Mouse (Mus musculus) myocyte (in vitro differentiated cells): ENCODE measurements around the gene Itch. TPM values are rescaled to one million over a fixed set of nuclear protein-coding genes. Genes with fewer than 3 reads are reported as not detected.
A peak's percentile ranks its signal among the peaks of the same experiment; 100 is the strongest.

Source experiments
- H3K27me3 ChIP-seq: one replicate; pipeline ENCODE4 v1.6.1; 2011; ENCODE audit not compliant: control insufficient read depth, insufficient read depth, insufficient read length
- H3K36me3 ChIP-seq: one replicate; pipeline ENCODE4 v1.6.1; 2011; ENCODE audit not compliant: control insufficient read depth, insufficient read depth
- H3K4me2 ChIP-seq: one replicate; pipeline ENCODE4 v1.6.1; 2011; ENCODE audit warnings: low read depth, control low read depth
- H3K4me3 ChIP-seq: one replicate; pipeline ENCODE4 v1.5.1; 2011; ENCODE audit warnings: mild to moderate bottlenecking, control low read depth, moderate library complexity
- H3K79me2 ChIP-seq: one replicate; pipeline ENCODE4 v1.6.1; 2011; ENCODE audit not compliant: control insufficient read depth, insufficient read depth
- H3ac ChIP-seq: one replicate; pipeline ENCODE4 v1.6.1; 2011; ENCODE audit not compliant: control insufficient read depth, insufficient read length
- CEBPB ChIP-seq: IDR thresholded peaks from 2 replicates; pipeline ENCODE4 v1.6.1; 2011; ENCODE audit warnings: mild to moderate bottlenecking, moderate library complexity; ENCODE audit not compliant: poor library complexity, insufficient read depth, severe bottlenecking
- E2F4 ChIP-seq: IDR thresholded peaks from one replicate; pipeline ENCODE4 v1.6.1; 2011; ENCODE audit warnings: mild to moderate bottlenecking, control low read depth, moderate library complexity; ENCODE audit not compliant: insufficient read depth
- MAX ChIP-seq: IDR thresholded peaks from one replicate; pipeline ENCODE4 v1.6.1; 2011; ENCODE audit warnings: low read depth, mild to moderate bottlenecking, control low read depth
- MYOD1 ChIP-seq, 3 experiments: IDR thresholded peaks; one replicate each; pipeline ENCODE4 v1.6.1; 2011; ENCODE audit warnings: control low read depth in 2 of 3, low read depth in 2 of 3, mild to moderate bottlenecking in 2 of 3, moderate library complexity in 1 of 3; ENCODE audit not compliant: insufficient read length in 2 of 3, control insufficient read depth in 1 of 3
- MYOG ChIP-seq, 3 experiments: IDR thresholded peaks; one replicate each; pipeline ENCODE4 v1.6.1; 2011; ENCODE audit warnings: control low read depth in 2 of 3, low read depth in 2 of 3, mild to moderate bottlenecking in 2 of 3; ENCODE audit not compliant: insufficient read length in 2 of 3, control insufficient read depth in 1 of 3, insufficient read depth in 1 of 3
- POLR2A ChIP-seq: IDR thresholded peaks from one replicate; pipeline ENCODE4 v1.6.1; 2011; ENCODE audit warnings: low read depth, mild to moderate bottlenecking, control low read depth, moderate library complexity; ENCODE audit not compliant: insufficient read length
- POLR2AphosphoS2 ChIP-seq: IDR thresholded peaks from one replicate; pipeline ENCODE4 v1.6.1; 2011; ENCODE audit warnings: low read depth, control low read depth; ENCODE audit not compliant: insufficient read length
- REST ChIP-seq: IDR thresholded peaks from one replicate; pipeline ENCODE4 v1.6.1; 2011; ENCODE audit warnings: mild to moderate bottlenecking, control low read depth, moderate library complexity; ENCODE audit not compliant: insufficient read depth, insufficient read length
- SRF ChIP-seq: IDR thresholded peaks from one replicate; pipeline ENCODE4 v1.6.1; 2011; ENCODE audit warnings: low read depth; ENCODE audit not compliant: control insufficient read depth, insufficient read length
- TCF12 ChIP-seq: IDR thresholded peaks from one replicate; pipeline ENCODE4 v1.6.1; 2011; ENCODE audit warnings: mild to moderate bottlenecking, control low read depth; ENCODE audit not compliant: poor library complexity, insufficient read depth, severe bottlenecking
- TCF3 ChIP-seq: IDR thresholded peaks from one replicate; pipeline ENCODE4 v1.6.1; 2011; ENCODE audit warnings: low read depth, control low read depth; ENCODE audit not compliant: insufficient read length
- USF1 ChIP-seq: IDR thresholded peaks from one replicate; pipeline ENCODE4 v1.6.1; 2011; ENCODE audit warnings: low read depth, mild to moderate bottlenecking, control low read depth, moderate library complexity
- polyA plus RNA-seq: library from polyadenylated mRNA; unstranded; fragments of >200 nt; fragmentation: generic; extraction: Trizol; gene quantifications from one replicate; pipeline ENCODE4 v1.2.1, GENCODE M21; 2012; ENCODE audit warnings: missing spikeins

Itch gene
- polyA plus RNA-seq, 1 experiment = 8.8 TPM

DNA sequence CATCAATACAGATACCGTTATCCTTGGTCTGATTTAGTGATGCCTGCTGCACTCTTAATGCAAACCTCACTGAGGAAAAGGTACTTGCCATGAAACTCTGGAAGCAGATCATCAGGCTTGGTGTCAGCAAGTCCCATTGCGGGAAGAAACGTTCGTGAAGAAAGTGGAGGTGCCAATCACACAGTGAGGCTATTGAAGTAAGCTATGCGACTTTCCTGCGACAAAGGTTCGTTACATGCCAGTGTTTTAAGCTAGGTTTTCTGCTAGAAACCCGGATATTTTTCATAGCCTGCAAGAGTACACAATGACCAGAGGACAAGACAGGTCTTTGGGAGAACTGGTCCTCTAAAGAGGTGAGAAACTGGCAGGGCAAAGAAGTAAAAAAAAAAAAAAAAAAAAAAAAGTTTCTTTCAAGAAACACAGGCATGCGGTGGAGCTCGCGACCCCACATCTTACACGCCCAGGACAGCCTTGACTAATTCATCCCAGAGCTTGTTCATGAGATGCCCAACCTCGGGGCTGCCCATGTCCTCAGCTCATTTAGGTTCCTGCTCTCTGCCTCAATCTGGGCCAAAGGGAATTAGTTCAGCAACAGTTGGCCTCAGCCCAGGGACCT, 102.5 kb downstream of the Itch start:
- Histone ChIP-seq H3K79me2 (peaks cover 41% of the 10 kb centered on the region), H3K4me2 (peak overlapping the region; percentile 78), H3ac (peak overlapping the region; percentile 37), H3K27me3 (no peaks in the 10 kb centered on the region), H3K4me3 (peak overlapping the region; percentile 75), H3K36me3 (no peaks in the 10 kb centered on the region)
- no peak for TF ChIP-seq USF1

DNA sequence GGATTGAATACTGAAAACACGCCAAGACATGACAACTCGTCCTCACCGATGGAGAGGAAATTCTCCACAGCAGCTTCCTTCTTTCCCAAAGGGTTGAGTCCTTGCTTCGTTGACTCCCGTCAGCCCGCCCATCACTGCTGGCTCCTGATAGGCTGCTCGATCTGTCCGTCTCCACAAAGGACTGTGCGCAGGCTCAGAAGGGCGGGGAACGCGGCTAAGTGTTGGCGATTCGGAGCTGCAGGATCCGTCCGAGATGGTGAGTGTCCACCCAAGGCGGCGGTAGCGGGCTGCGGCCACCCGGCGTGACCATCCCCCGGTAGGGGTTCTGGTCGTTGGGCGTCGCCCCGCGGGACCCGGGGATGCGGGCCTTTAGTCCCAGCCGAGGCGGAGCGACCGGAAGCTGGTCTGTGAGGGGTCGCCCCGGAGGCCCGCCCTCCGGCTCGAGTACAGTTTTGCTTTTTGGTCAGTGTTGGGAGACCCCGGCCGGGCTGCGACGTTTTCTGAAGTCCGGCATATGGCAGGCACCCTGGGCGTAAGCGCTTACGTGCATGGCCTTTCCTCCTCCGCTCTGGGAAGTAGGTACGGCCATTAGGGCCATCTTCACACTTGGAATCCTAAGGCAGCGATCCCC, 103.2 kb downstream of the Itch start, which contains the start of gene Dynlrb1:
Gene Dynlrb1, plus strand, starts transcription at position 172 of the 631 bp plus-strand sequence.
- Histone ChIP-seq H3K27me3 (no peaks in the 10 kb centered on the region), H3K4me2 (peak within 1 kb of the TSS; percentile 90), H3ac (peak within 1 kb of the TSS; percentile 37), H3K79me2 (peaks cover 48% of the 10 kb centered on the region), H3K36me3 (no peaks in the 10 kb centered on the region), H3K4me3 (peak within 1 kb of the TSS; percentile 75)
- peak; percentile 72 for TF ChIP-seq POLR2AphosphoS2
- no peak for TF ChIP-seq TCF3
- no peak for TF ChIP-seq SRF
- TF ChIP-seq MYOG (IDR thresholded peaks at IDR 0.05; ENCODE audit: control insufficient read depth in 1 of 3, insufficient read depth in 1 of 3, insufficient read length in 2 of 3, low read depth in 2 of 3) = no peak
- no peak for TF ChIP-seq E2F4
- TF ChIP-seq POLR2A = peak; percentile 81

DNA sequence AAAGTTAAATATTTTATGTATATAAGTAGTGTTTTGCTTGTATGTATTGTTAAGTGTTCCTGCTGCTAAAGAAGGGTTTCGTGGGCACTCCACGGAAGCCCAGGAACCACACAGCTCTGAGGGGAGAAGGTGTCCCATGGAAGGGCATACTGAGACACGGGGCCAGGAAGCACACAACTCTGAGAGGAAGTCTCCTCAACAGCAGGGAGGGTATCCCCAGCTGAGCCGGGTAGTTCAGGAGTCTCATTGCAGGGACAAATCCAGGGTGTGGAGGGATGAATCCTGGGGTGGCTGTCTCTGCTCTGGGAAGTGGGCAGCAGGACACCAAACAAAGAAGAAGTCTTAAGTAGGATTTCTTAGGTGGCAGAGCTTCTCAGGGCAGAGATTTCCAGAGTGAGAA, 104.0 kb downstream of the Itch start:
- Histone ChIP-seq H3K36me3 (no peaks in the 10 kb centered on the region), H3K4me3 (peak overlapping the region; percentile 75), H3ac (no peak overlapping the region), H3K4me2 (peak overlapping the region; percentile 90), H3K79me2 (peaks cover 48% of the 10 kb centered on the region), H3K27me3 (no peaks in the 10 kb centered on the region)
- TF ChIP-seq MYOD1 (IDR thresholded peaks at IDR 0.05; ENCODE audit: control insufficient read depth in 1 of 3, insufficient read length in 2 of 3, low read depth in 2 of 3) (no peak), SRF (no peak), CEBPB (no peak), MAX (no peak), REST (no peak), E2F4 (no peak), POLR2AphosphoS2 (no peak)

DNA sequence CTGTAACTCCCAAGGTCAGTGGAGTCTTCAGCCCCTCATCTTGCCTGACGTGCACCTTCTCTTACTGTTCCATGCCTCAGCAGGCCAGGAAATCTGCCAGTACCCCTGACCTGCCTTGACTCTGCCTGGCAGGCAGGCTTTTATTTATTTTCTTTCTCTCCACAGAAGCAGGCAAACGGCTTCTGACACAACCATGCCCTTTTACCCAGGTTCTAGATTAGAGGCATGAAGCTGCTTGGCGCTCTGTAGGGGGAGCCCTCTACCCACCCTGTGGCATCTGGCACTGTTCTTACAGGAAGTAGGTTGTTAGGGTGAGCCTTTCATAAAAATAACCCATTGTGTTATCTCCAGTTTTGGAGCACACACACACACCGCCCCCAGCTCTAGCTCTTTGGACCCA, 107.6 kb downstream of the Itch start:
- TF ChIP-seq MYOD1 (IDR thresholded peaks at IDR 0.05; ENCODE audit: control insufficient read depth in 1 of 3, insufficient read length in 2 of 3, low read depth in 2 of 3) = no peak
- Histone ChIP-seq H3K36me3 (peaks cover 30% of the 10 kb centered on the region), H3K4me2 (no peak overlapping the region), H3ac (no peak overlapping the region), H3K27me3 (no peaks in the 10 kb centered on the region), H3K4me3 (no peak overlapping the region), H3K79me2 (peaks cover 48% of the 10 kb centered on the region)

DNA sequence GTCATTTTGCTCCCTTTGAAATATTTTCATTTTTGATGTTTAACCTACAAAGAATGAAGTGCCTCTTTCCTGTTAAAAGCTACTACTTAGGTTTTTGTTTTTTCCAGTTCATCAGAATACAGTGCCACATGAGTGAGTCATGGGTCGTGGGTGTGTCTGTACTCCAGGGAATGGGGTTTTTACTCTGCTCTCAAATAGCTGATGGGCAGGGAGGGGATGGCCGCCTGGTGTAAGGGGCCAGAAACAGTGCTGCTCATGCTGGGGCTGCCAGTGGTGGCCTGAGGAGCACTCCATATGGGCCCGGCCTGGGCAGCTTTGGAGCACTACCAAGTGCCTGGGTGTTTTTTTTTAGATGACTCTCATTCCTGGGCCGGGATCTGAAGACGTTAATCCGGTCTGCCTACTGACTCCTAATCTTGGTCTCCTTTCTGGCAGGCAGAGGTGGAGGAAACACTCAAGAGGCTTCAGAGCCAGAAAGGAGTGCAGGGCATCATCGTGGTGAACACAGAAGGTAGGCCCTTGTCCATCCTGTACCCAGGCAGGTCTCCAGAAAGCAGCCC, 109.1 kb downstream of the Itch start:
- Histone ChIP-seq H3K4me2 (peak overlapping the region; percentile 61), H3K4me3 (no peak overlapping the region), H3K36me3 (peaks cover 30% of the 10 kb centered on the region), H3K79me2 (peaks cover 41% of the 10 kb centered on the region), H3K27me3 (no peaks in the 10 kb centered on the region), H3ac (no peak overlapping the region)
- TF ChIP-seq POLR2A (peak; percentile 25), MYOG (IDR thresholded peaks at IDR 0.05; ENCODE audit: control insufficient read depth in 1 of 3, insufficient read depth in 1 of 3, insufficient read length in 2 of 3, low read depth in 2 of 3) (no peak)

DNA sequence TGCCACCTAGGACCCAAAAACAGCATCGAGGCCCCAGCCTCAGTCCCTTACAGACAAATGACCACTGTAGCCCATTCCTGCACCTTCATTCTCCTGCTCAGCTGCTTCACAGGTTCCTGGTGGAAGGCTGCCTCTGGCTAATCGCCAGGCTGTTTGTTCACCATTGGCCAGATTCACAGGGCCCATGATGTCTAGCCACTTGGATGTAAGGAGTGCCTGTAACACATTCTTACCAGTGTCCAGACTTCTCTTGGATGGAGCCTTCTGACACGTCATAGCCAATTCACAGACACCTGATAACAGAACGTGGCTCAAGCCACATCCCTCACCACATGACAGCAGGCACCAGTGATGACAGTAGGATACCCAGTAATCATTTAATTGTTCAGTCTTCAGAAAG, 112.9 kb downstream of the Itch start:
- H3K4me3 ChIP-seq = no peak overlapping the region
- TF ChIP-seq TCF3 (no peak), USF1 (no peak), E2F4 (no peak), CEBPB (no peak), MAX (no peak), REST (no peak), POLR2A (no peak), TCF12 (no peak), SRF (no peak), POLR2AphosphoS2 (no peak), MYOG (IDR thresholded peaks at IDR 0.05; ENCODE audit: control insufficient read depth in 1 of 3, insufficient read depth in 1 of 3, insufficient read length in 2 of 3, low read depth in 2 of 3) (no peak), MYOD1 (IDR thresholded peaks at IDR 0.05; ENCODE audit: control insufficient read depth in 1 of 3, insufficient read length in 2 of 3, low read depth in 2 of 3) (no peak)
- H3K36me3 ChIP-seq = peaks cover 51% of the 10 kb centered on the region
- no peak overlapping the region for H3ac ChIP-seq
- peaks cover 3% of the 10 kb centered on the region for H3K79me2 ChIP-seq
- H3K27me3 ChIP-seq = no peaks in the 10 kb centered on the region
- H3K4me2 ChIP-seq = no peak overlapping the region
